Mouse (Mus musculus): Measurements from ENCODE around the gene Cox5a.

Cox5a gene

GRCm38 (mm10) chr9:57521056-57521911, at the start of gene Cox5a:
TSS of gene Cox5a (plus strand) at chr9:57521274.
- DNase-seq: peak; percentile 96

DNA sequence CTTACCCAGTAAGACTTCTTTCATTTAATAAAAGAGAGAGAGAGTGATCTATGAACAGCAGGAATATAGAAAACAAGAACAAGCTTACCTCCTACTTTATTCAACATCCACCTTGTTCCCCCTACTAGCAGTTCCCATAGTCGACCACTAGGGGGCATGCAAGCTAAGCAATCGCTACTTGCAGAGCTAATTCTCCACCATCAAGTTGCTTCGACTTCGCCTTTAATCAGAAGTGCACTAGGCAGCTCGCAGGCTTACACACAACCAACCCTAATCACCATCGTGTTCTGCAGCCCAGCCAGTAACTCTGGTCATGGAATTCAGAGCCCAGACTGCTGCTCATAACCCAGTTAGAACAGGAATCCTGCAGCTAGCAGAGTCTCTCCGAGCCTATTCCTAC, 35.3 kb upstream of the Cox5a start:
- peak; percentile 89 for DNase-seq

DNA sequence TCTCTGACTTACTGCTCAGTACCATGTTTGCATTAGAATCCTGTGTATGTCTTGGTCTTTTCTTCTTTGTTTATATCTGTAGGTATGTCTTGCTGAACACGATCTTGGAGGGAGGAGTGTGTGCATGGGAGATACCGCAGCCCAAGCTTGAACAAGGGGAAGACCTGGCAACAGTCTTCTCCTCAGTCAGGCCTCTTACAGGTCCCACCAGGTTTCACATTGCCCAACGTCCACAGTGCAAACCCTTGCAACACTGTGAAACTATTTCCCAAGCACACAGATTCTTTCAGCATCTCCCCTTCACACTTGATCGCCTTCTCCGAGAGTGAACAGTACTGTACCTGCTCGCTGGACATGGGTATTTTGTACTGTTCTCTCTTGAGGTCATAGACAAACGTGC, 33.3 kb upstream of the Cox5a start:
- DNase-seq: no peak

GRCm38 (mm10) chr9:57493532-57493931, 27.5 kb upstream of the Cox5a start:
- DNase-seq: no peak

DNA sequence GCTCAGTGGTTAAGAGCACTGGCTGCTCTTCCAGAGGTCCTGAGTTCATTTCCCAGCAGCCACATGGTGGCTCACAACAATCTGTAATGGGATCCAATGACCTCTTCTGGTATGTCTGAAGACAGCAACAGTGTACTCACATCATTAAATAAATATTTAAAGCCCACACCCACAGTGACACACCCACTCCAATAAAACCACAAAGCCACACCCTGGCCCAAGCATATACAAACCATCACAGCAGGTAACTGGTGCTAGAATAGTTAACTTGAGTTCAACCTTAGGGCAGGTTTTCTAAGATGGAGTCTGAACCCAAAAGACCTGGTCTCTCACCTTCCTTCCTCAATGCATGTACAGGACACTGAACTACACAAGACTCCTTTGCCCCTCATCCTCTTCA, 26.1 kb upstream of the Cox5a start:
- no peak for DNase-seq

GRCm38 (mm10) chr9:57497236-57497635, 23.8 kb upstream of the Cox5a start:
- DNase-seq: no peak

DNA sequence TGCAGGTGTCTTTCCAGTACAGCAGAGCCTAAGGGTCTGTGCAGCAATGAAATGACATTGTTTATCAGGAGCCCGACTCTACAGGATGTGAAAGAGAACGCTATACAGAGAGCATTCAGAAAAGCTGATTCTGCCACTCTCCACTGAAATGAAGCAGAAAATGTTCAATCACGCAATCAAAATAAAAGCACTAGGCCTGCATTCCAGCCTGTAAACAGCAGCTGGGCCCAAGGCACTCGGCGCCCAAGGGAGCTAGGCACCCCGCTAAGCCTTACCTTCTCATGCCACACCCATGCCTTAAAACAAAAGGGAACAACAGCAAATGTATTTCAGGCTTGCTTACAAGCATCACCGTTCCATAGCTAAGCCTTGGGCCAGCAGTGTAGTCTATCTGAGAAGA, 22.5 kb upstream of the Cox5a start:
- DNase-seq: no peak

GRCm38 (mm10) chr9:57501452-57501851, 19.6 kb upstream of the Cox5a start:
- DNase-seq: no peak

- DNase-seq: peak; percentile 81
Measured at GRCm38 (mm10) chr9:57501861-57502260, 19.2 kb upstream of the Cox5a start.

DNA sequence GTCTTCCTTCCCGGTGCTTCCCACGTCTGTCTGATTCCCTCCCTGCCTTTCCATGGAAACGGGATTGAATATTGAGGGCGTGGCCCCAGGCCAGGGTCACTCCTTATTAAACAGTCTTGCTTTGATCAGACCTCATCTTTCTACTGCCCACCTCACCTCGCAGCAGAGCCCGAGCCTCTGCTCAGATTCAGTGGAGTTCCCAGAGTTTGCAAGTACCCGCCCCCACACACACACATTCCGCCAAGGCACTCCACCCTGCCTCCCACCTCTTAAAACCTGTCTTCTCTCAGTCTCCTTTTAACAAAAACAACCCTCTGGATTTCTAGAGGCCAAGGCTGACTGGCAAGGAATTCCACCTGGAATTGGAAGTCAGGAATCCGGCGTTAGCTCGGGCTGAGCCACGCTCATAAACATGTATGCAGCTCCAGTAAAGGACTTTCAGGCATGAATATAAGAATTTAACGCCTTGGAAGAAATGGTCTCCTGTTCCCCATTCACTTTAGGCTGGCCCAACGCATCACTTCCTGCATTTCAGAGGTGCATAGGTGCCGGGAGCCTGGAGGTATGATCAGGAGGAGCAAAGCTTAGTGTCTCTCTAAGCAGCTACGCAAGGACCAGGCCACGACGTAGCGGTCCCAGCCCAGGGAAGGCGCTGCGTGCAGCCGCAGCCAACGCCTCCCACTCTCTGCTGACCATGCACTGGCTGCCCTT, 18.0 kb upstream of the Cox5a start:
- no peak for DNase-seq

DNA sequence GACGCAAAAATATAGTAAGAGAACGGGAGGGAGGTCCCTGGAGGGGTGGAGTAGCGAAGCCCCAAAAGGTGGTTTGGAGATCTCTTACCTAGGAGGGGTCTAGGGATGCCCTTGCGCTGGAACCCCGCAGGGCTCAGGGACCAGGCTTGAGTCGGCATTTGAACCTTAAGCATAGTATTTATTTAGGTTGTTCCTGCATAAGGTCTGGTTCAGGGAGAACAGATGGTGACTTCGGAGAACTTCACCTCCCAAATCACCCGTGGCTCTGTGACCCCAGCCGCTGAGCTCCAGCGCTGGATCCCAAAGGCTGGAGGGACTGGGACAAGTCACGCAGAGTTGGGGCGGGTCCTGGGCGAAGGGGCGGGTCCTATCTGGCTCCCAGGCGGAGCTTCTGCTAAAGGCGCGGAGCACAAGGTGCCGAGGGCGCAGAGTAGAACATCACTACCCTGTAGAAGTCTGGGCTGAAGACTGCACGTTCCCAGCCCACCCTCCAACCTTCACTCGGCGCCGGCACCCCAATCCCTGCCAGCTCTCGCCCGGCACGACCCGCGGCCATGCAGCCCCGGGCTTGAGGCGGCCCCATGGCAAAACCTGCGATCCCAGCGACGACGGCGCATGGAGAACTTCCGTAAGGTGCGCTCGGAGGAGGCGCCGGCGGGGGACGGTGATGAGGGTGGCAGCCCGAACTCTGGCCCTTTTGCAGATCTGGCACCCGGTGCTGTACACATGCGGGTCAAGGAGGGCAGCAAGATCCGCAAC, 17.3 kb upstream of the Cox5a start, which contains the start of gene Rpp25:
Gene Rpp25 (plus strand): TSS at position 405 of the 759 bp plus-strand sequence.
- DNase-seq: peak; percentile 55

- DNase-seq: peak; percentile 79
Measured at GRCm38 (mm10) chr9:57504381-57504700, 16.7 kb upstream of the Cox5a start.

DNA sequence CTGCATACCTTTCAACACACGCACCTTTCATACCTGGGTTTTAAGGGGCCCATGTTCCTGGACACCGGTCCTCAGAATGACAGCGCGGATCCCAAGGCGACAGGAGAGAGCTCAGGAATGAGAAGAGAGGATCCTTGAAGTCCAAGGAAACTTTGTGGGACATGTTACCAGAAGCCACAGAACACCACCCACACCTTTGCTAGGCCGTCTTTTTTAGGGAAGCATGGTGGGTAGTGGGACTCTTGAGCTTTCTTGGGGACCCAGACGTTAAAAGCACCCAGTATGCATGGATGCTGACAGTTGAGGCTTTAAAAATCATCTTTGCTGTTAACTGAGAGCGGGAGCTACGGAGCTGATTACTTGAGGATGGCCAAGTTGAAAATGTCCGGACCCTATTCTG, 16.2 kb upstream of the Cox5a start:
- no peak for DNase-seq

- peak; percentile 56 for DNase-seq
Measured at GRCm38 (mm10) chr9:57505700-57506099, 15.4 kb upstream of the Cox5a start.

DNA sequence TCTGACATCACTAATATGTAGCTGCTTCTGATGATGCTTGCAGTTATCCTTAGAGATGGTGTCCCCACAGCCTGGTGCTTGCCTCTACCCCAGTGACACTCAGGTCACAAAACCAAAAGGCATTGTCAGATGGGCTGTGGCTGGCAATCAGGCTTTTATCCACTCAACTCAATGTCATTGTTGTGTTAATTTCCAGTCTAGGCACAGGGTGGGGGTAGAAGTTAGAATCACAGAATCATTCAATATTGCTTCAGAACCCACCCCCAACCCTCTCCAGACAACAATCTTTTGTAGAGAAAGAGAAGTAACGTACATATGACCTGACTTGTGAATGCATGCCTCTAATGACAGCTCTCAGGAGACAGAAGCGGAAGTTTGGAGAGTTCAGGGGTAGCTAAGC, 10.5 kb upstream of the Cox5a start:
- DNase-seq: no peak

- peak; percentile 87 for DNase-seq
Measured at GRCm38 (mm10) chr9:57517113-57517512, 4.0 kb upstream of the Cox5a start.

DNA sequence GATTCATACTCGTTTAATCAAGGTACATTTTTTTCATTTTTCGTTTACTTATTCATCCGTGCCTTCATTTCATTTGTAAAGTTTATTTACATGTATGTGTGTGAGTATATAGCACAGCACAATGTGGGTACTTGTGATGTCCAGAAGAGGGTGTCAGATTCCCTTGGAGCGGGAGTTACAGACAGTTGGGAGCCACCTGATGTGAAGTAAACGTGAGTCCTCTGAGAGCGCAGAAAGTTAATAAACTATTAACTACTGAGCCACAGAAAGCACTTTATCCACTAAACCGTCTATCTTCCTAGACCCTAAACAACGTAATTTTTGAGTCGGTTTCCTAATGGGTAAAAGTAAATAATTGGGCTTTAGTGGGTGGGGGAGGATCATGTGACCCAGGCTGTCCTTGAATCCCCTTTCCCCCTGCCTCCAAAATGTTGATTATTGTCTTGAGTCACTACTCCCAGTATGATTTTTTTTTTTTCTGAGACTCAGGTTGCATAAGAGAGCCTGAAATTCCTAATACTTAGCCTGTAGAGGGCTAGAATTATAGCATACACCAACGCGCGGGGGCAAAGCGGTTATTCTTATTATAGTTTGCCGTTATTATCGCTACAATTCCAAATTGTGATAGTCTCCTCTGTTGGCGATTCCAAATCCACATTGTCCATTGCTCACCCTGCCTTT, 559 bp upstream of the Cox5a start:
- DNase-seq: no peak

GRCm38 (mm10) chr9:57522114-57522860, 1.2 kb downstream of the Cox5a start:
- DNase-seq: no peak

GRCm38 (mm10) chr9:57522861-57523246, 1.8 kb downstream of the Cox5a start:
- no peak for DNase-seq

DNA sequence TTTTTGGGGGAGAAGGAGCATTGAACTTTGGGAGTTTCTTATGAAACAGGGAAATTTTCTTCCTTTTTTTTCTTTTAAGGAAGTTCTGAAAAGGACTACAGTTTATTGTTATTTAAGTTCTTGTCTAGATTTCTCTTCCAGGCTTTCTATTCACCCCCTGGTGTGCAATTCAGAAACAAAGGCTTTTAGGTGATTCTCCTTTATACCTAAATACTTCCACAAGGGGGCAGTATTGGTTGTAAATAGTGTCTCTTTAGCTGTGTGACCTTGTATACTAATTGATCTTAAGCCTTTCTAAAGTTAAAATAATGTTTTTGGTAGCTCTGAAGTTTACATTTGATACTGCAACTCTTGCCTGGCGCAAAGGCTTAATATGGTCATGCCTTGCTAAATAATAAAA, 2.7 kb downstream of the Cox5a start:
- peak; percentile 79 for DNase-seq

- DNase-seq: no peak
Measured at GRCm38 (mm10) chr9:57524439-57524838, 3.4 kb downstream of the Cox5a start.

DNA sequence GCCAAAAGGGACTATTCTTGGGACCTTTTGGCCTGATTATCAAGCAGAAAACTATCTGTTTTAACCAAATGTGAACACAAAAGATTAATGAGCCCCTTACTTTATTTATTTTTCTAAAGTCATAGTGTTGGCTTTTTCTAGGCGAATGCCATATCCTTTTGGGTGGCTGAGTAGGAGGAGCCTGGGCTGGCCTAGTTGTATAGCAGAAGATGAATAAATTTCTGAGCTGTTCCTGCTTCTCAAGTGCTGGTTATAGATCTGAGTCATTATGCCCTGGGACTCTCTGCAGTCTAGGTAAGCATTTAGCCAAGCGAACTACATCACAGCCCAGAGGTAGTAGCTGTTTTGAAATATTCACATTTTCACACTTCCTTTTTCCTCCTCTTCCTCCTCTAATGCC, 4.4 kb downstream of the Cox5a start:
- DNase-seq: no peak
